Mouse (Mus musculus): ENCODE data around the gene Ankrd27.

DNA sequence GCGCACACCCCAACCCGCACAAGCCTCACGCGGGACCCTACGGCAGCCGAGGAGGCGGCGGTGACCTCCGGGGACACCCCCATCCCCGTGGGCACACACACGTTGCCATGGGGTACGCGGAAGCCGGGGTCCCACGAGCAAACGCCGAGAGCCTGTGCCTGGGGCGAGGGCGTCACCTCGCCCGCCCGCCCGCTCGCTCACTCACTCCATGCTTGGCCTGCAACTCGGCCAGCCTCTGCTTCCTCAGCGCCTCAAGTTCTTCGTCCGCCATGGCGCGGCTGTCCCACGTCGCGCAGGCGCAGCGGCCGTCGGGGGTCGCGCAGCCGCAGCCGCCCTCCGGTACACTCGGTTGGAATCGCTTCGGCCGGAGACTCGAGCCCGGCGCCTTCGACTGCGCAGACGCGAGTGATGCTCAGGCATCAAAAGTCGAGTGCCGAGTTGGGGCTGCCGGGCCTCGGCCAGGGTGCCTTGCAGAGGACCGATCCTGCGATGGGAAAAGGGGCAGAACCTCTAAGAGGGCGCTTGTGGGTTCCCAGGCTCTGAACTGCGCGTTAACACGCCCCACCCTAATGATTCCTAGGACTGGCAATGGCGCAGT lies 61.2 kb downstream of the Ankrd27 start, which contains the start of gene Pdcd5:
- TF ChIP-seq POLR2A (IDR thresholded peaks at IDR 0.05; ENCODE audit: control insufficient read depth, extremely low read depth, insufficient read depth, low read length, poor library complexity) (peak; percentile 60; the same call in 1 of the 2 replicates), CTCF (IDR thresholded peaks at IDR 0.05; ENCODE audit: borderline replicate concordance, control insufficient read depth, extremely low read depth, insufficient read depth, low read length, poor library complexity) (no peak)
